Mouse (Mus musculus): ENCODE data around the gene Cdc42bpa.

Cdc42bpa gene

GRCm38 (mm10) chr1:180194781-180195471, 234.7 kb downstream of the Cdc42bpa start:
- peak; percentile 73 to 90 for DNase-seq

- DNase-seq, result peak; percentile 98 to 100
These were observed 235.6 kb downstream of the Cdc42bpa start for GRCm38 (mm10) chr1:180195703-180196381.

DNA sequence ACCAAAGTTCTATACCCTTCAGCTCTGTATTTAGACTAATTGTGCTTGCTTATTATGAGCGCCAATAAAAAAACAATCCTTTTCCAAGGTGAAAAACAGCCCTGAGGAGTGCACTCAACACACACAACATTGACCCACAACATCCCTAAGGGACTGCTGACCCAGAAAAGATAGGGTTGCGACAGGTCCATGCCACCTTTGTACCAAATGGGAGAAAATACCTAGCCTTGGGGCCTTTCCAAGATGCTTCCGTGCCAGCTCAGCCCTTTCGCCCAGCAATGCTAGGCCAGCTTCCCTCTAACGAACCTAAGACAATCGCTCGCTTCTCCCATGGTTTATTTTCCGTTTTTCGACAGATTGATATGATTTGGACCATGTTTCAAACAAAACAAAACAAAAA, 236.2 kb downstream of the Cdc42bpa start:
- peak; percentile 74 to 83 for DNase-seq

- DNase-seq, result peak in 1 of 2 experiments; percentile 27
These were observed 237.7 kb downstream of the Cdc42bpa start for GRCm38 (mm10) chr1:180197956-180198355.

DNA sequence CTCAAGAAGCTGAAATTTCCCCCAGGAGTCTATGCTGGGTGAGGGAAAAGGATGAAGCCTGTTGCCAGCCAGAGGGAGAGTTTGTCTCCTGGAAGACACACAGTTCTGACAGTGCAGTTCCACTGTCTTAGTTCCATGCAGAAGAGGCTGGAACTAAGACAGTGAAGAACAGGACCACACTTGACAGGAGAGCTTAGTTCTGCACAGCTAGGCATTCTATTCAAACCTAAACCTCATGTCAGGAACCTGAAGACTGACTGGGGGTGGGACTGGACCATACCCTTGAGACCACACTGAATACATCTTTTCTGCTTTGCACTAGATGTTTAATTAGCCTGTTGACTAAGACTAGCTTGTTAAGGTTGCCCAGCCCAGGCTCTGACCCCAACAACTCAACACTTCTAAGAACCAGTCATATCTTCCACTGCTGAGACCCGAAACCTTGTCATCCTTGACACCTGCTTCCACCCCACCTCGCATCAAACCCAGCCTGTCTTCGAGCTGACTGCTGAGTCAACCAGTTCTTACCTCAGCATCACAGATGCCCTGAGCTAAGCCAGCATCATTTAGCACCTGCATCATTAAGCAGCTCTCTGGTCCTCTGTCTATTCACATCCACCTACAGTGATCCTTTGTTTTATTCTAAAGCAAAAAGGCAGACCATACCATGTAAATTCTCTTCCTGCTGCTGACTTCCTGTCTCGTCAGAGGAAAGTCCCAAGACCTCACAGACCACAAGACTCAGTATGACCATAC, 238.9 kb downstream of the Cdc42bpa start, which contains the start of gene Coq8a:
Gene Coq8a, minus strand, starts transcription at position 644 of the 756 bp plus-strand sequence.
- no peak for DNase-seq

DNA sequence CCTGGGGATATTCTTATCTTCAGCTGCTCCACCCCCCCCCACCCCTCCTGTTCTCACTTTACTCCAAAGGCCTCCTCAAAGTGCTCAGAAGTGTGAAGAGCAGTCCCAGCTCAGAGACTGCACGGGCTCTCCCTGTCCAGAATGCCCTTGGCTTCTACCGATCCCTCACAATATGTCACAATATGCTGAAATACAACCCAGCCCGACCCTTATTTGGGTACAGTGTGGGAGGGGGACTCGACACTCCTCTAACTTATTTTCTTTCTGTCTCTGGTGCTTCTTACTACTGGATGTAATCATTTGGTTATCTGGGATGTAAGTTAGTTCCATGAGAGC, 239.4 kb downstream of the Cdc42bpa start:
- DNase-seq, result no peak

DNA sequence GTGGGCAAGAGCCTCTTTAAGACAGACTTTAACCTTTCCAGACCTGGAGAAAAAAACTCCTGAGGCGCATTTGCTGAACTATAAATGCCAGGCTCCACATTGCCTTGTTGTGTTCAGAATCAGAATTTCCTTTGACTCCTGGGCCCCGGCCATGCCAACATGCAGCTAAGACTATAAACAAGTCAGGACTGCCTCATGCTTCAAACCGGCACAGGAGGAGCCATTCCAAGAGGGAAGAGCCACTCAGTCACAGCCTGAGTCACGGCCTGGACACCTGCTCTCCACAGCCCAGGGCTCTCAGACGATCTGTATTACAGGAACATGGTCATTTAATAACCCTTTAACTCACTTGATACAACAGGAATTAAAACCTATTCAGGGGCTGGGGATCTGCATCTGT, 240.4 kb downstream of the Cdc42bpa start:
- no peak for DNase-seq

DNA sequence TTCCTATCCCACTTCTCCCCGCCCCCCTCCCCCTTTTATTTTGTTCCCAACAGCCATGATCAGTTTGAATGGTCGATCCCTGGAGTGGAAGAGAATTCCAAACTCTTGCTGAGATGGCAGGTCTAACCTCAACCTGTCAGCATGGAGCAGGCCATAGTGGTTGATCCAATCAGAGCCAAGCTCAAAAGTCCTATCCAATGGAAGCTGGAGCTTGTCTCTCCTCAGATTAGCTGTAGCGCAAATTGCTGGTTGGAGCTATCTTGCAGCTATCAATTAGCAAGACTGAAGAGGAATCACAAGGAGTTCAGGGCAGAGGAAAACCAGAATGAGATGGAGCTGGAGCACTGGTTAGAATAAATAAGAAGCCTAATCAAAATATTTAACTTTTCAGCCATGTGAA, 248.1 kb downstream of the Cdc42bpa start:
- DNase-seq, result no peak

- peak; percentile 42 to 75 for DNase-seq
These were observed 249.8 kb downstream of the Cdc42bpa start for GRCm38 (mm10) chr1:180210031-180210432.

DNA sequence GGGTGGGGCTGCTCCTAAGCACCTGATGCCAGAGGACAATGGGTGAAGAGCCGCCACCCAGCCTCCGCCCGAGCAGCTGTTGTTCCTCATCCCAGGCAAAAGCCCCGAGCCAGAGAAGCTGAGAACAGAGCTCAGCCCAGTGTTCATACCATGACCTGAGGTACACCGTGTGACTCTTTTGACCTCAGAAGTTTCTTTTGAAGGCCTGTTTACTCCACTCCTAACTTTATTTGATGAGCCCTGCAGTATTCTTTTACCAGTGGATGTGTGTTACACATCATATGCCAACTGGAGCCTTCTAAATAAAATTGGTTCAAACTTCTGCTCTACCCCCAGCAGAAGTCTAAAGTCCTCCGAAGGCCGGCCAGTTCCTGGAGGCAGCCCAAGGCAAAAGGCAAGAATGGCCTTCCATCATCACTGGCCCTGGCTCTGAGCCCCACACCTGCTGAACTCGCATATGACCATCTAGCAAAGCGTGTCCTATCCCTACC, 250.6 kb downstream of the Cdc42bpa start:
- DNase-seq, result peak; percentile 82 to 91

DNA sequence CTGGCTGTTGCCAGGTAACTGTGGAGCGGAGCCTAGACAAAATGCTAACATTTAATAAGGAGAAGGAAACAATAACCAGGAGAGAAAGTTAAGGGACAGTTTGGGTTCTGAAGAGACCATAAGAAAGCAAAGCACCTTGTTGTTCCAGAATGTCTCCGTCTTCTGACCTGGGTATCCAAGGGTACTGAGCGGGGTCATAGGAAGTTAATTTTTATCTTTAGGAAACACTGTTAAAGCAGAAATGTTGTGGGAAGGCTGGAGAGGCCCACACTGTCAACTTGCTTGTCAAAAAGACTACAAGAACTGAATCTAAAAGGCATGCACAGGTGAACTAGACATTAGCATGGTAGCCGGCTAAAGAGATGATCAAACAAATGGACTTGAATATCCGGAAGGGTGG, 252.6 kb downstream of the Cdc42bpa start:
- DNase-seq, result no peak

DNA sequence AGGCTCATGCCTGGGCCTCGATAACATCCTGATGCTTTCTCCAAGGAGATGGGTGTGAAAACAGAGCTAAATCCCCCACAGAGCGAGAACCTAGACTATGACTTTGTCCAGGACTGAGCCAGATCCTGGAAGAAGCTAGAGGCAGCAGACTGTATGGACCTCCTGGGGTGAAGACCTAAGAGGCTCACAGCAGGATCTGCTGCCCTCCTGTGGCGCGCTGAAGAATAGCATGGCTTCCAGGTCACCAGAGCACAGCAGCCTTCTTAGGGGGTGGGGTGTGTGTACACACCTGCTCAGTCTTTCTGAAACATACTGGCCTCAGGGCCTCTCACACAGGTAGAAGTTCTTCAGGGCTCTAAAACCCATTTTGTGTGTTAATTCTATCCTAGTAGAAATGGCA, 254.8 kb downstream of the Cdc42bpa start:
- DNase-seq, result peak; percentile 67 to 84

Data from kidney, postnatal 25 days (tissue).